Mouse (Mus musculus) spleen, adult 12 weeks (tissue): Measurements from ENCODE around the gene Gnas.
A peak's percentile ranks its signal among the peaks of the same experiment; 100 is the strongest.
"Not testable (repeated sequence)": the region's sequence is repeated elsewhere in the genome, so short reads cannot be mapped to it uniquely, and the experiment has no call there.

Source experiments
- DNase-seq: peaks from one replicate; pipeline ENCODE4 v3.0.0; 2022; ENCODE audit warnings: low spot score

The Gnas gene

DNA sequence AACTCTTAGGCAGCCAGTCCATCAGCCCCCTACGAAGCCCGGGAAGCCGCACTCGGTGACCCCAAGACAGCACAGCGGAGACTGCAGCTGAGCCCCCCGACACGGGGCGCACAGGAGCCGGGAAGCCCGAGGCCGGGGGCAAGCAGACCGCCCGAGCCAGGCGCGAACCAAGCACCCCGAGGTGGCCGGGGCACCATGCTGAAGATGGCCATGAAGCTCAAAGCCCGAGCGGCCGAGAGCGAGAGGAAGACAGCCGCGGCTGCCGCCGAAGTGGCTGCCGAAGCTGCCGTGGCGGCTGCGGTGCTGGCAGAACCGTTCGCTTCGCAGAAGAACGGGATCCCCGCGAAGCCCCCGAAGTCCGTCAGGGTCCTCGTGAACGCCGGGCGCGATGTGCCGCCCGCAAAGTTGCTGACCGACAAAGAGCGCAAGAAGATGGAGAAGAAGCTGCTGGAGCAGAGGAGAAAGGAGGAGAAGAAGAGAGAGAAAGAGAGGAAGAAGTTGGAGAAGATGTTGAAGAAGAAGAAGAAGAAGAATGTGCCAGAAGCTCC is 44.3 kb downstream of the Gnas start:
- peak; percentile 20 for DNase-seq

DNA sequence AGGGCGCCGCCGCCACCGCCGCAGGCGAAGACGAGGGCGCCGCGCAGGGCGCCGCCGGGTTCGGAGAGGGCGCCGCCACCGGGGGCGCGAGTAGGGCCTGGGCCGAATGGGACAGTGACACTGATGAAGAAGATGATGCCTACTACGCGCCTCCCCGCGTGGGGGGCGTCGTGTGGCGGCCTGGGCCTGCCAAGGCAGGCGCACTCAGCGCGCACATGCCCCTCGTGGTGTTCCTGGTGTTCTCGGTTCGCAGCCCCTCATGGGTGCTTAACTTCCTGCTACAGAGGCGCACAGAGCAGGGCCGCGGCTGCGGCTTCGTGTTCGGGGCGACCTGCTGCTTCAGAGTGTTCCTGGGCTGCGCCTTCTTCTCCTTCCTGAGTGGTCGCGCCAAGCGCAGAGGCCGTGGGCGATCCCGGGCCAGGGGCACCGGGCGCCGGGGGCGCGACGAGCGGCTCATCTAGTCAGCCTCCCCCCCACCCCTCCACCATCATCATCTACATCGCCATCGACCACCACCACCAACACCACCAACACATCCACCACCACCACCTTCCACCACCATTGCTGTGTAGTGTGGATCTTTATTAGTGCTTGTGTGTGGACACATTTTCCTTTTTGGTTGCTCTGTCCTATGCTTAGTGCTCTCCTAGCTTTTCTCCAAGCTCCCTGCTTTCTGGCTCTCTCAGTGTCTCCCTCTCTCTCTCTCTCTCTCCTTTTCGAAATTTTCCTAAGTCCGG is 45.0 kb downstream of the Gnas start:
- DNase-seq, result peak; percentile 30

GRCm38 (mm10) chr2:174329663-174330615 is 45.8 kb downstream of the Gnas start:
- DNase-seq, result peak; percentile 56

DNA sequence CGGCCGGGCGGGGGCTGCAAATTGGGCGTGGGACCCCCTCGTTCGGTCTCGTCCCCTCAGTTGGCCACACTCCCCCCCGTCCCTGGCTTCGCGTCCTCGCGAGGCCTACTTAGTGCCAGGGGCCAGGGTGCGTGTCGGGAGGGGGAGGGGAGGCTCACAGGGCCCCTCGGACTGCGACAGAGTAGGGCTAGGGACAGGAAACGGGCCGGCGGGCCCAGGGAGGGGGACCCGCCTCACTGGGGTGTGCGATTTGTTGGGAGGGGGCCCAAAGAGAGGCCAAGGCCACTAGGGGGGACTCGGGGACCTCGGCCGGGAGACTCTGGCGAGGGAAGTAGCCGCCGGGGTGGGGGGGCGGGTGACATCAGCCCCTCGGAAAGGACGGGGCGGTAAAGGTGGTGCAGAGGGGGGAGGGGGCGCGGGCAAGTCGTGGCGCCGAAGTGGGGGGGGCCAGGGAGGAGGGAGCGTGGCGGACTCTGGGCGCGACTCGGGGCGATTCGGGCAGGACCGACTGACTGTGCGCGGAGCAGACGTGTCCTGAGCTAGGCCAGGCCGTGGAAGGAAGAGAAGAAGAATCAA is 46.6 kb downstream of the Gnas start:
- peak; percentile 50 for DNase-seq

- DNase-seq, result no peak
These were observed 47.3 kb downstream of the Gnas start for GRCm38 (mm10) chr2:174331282-174332030.

GRCm38 (mm10) chr2:174333239-174333890 is 49.2 kb downstream of the Gnas start:
- no peak for DNase-seq

GRCm38 (mm10) chr2:174334415-174334814 is 50.3 kb downstream of the Gnas start:
- no peak for DNase-seq

DNA sequence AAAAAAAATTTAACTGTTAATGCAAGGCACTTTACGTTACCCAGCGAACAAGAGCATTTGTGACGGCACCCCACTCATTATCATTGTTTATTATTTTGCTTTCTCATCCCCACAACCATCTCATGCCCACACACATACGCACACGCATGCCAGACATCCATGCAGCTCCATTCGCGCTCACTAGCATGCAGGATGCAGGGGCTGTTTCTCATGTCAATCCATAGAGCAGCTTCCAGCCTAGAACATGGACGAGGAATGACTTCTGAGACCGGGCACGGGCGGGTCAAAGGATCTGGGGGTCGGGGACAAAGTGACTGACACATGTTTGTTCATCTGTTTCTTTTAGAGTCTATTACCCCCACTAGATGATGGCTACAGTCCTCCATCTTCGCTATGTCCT is 53.2 kb downstream of the Gnas start:
- DNase-seq, result no peak

DNA sequence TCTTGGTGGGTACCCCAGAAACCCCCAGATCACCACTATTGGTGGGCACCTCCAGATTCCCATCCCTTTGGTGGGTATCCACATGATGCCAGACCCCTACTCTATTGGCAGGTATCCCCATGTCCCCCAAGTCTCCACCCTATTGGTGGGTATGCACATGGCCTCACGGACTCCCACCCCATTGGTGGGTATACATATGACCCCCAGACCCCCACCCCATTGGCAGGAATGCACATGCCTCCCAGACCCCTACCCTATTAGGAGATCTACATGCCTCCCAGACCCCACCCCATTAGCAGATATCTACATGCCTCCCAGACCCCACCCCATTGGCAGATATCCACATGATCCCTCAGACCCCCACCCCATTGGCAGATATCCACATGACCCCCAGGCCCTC is 55.6 kb downstream of the Gnas start:
- DNase-seq, result no peak

DNA sequence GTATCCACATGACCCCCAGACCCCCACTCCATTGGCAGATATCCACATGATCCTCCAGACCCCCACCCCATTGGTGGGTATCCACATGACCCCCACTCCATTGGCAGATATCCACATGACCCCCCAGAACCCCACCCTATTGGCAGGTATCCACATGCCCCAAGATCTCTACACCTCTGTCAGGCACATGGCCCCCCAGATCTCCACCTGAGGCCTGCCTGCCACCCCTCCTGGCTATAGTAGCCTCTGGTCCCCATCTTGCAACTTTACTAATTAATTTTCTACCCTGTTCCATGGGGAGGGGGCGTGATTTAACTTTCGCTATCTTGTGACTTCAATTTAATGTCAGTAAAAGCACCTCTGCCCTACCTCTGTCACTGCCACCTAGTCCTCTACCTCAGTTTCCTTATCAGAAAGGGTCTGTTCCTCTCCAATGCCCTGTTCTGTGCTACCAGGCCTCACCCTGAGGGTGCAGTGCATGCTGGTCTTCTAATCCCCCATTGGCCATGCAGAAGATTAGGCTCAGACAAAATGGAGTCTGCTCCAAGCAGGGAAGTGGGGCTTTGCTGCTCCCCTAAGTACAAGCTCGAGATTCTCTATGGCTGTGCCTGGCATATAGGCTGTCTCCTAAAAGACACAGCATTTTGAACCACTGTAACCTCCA is 56.2 kb downstream of the Gnas start:
- no peak for DNase-seq

- DNase-seq, result no peak
These were observed 56.9 kb downstream of the Gnas start for GRCm38 (mm10) chr2:174340893-174341580.

- no peak for DNase-seq
These were observed 58.8 kb downstream of the Gnas start for GRCm38 (mm10) chr2:174342793-174343400.

DNA sequence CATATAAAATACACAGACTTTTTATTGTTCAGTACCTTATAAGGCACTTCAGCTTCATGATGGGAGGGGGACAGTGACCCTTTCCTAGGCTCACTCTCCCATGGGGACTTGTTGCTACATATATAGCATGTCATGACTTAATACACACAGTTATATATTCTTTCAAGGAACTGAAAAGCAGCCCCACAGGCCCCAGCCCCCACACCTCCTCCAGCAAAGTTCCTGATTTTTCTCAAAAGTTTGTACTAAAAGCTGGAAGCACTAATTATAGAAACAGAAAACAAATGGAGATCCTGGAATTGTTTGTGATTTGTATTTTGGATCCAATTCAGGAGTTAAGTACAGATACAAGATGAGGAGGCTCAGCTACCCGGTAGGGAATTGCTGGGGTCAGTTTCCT is 59.4 kb downstream of the Gnas start:
- DNase-seq, result no peak

DNA sequence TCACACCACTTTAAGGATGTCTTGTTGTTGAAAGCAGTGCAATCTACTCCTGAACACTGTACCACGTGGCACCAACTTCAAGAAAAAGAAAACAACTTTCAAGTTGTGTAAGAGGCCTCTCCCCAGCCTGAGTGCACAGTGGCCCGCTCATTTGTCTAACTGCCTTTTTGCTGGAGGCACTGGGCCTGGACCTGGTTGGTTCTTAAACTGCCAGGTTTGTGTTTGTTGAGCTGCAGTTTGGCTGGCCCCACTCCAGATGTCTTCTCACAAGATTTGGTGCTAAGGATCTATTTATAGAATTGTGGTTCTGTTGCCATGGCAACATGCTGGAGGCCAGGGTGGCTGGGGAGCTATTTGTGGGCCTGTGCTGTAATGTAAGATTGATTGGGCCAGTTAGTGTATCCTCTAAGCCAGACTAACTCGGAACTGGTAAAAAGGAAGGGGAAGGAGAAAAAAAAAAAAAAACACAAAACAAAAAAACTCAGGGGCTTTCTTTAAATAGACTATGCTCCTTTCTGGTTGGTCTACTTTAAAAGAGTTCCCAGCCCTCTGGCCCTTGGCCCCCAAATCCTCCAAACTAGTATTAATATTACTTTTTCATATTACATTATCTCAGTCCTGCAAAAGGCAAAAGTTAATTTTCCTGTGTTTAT is 60.0 kb downstream of the Gnas start:
- no peak for DNase-seq

- DNase-seq, result no peak
These were observed 60.9 kb downstream of the Gnas start for GRCm38 (mm10) chr2:174344996-174345395.

DNA sequence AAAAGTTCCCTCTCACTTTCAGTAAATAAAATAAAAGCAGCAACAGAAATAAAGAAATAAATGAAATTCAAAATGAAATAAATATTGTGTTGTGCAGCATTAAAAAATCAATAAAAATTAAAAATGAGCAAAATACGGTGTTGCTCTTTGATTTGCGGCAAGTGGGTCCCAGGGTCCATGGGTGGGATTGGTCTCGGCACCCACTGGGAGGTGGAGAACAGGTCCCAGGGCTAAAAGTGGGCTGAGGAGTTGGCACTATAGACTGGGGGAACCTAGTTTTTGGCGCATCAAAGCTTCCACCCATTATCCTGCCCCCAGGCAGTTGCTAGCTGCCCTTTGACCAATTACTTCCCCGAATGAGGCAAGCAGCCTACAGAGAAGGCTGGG is 62.5 kb downstream of the Gnas start, which contains the start of gene Gm20721:
TSS of gene Gm20721 (minus strand) at position 101 of the 387 bp plus-strand sequence.
- DNase-seq, result no peak

- DNase-seq, result not testable (repeated sequence)
These were observed 63.0 kb downstream of the Gnas start for GRCm38 (mm10) chr2:174346999-174347668.

DNA sequence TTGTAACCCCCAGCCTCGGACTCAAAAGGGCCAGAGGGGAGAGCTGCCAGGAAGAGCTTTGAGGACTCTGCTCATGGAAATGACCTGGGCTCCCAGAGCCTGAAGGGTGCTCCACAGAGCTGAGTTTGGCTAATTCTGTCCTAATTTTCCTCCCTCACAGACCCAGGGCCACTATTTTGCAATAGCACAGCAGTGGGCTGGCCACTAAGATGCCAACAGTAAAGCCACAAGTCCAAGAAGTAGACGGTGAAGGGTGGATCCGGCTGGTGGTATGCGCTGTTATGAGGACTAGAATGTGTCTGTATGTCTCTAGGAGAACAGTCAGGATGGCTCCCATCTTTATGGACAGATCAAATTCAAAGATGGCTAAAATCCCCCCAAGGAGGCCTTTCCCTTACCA is 74.4 kb downstream of the Gnas start:
- no peak for DNase-seq
